Mouse (Mus musculus) limb, embryonic 14.5 days (tissue): ENCODE measurements around the gene Dtnb. TPM values are rescaled to one million over a fixed set of nuclear protein-coding genes. Genes with fewer than 3 reads are reported as not detected.

ENCODE experiments used
- ATAC-seq: fragments of 200-750 bp; cut with Nextera tagmentation; 2 replicates; pipeline ENCODE4 v1.8.0; 2017; ENCODE audit warnings: low read depth, moderate number of reproducible peaks, moderate TSS enrichment; ENCODE audit not compliant: low FRiP score
- DNase-seq: peaks from one replicate; pipeline ENCODE4 v3.0.0-alpha.2; 2015; ENCODE audit warnings: low spot score
- H3K27ac ChIP-seq: fragments of 300-500 bp; sonication (generic); replicated peaks from 2 replicates; pipeline ENCODE4 v1.5.1; 2014; ENCODE audit warnings: low read depth, mild to moderate bottlenecking, low read length, moderate library complexity, mixed read lengths
- H3K27me3 ChIP-seq: fragments of 300-500 bp; sonication (generic); 2 replicates; pipeline ENCODE4 v1.6.1; 2014; ENCODE audit warnings: low read length, mixed read lengths; ENCODE audit not compliant: control insufficient read depth, insufficient read depth
- H3K36me3 ChIP-seq: fragments of 300-500 bp; sonication (generic); 2 replicates; pipeline ENCODE4 v1.6.1; 2014; ENCODE audit warnings: mild to moderate bottlenecking, low read length, moderate library complexity, mixed read lengths; ENCODE audit not compliant: control insufficient read depth, insufficient read depth
- H3K4me1 ChIP-seq: fragments of 300-500 bp; sonication (generic); 2 replicates; pipeline ENCODE4 v1.6.1; 2014; ENCODE audit warnings: antibody characterized with exemption, low read length, mixed read lengths; ENCODE audit not compliant: control insufficient read depth, insufficient read depth
- H3K4me2 ChIP-seq: fragments of 300-500 bp; sonication (generic); replicated peaks from 2 replicates; pipeline ENCODE4 v1.6.1; 2014; ENCODE audit warnings: low read depth, mild to moderate bottlenecking, low read length, moderate library complexity; ENCODE audit not compliant: severe bottlenecking
- H3K4me3 ChIP-seq: fragments of 300-500 bp; sonication (generic); replicated peaks from 2 replicates; pipeline ENCODE4 v1.5.1; 2014; ENCODE audit warnings: low read length
- H3K9ac ChIP-seq: fragments of 300-500 bp; sonication (generic); 2 replicates; pipeline ENCODE4 v1.6.1; 2014; ENCODE audit warnings: mild to moderate bottlenecking, low read depth, low read length, moderate library complexity; ENCODE audit not compliant: severe bottlenecking
- H3K9me3 ChIP-seq: fragments of 300-500 bp; sonication (generic); 2 replicates; pipeline ENCODE4 v1.6.1; 2016; ENCODE audit warnings: low read length; ENCODE audit not compliant: control insufficient read depth
- POLR2A ChIP-seq: fragments of 200-500 bp; IDR thresholded peaks from 2 replicates; pipeline ENCODE4 v1.8.0; 2012; ENCODE audit warnings: inconsistent platforms, mild to moderate bottlenecking, moderate library complexity, borderline replicate concordance; ENCODE audit not compliant: insufficient read depth, insufficient read length; ENCODE audit errors: extremely low read depth
- WGBS: fragments of 180-500 bp; shearing (Covaris S2); extraction: QIAGEN DNeasy Blood & Tissue Kit; methylation state at CpG from one replicate; pipeline ENCODE4 v1.1.7; 2014; 5-methylcytosine and 5-hydroxymethylcytosine counted together
- polyA plus RNA-seq, 2 experiments: library from polyadenylated mRNA; depleted of rRNA in 1 of 2; stranded (reverse) in 1 of 2; unstranded in 1 of 2; fragments of >200 nt; fragmentation: Nextera tagmentation in 1 of 2; extraction: Ambion mirVana in 1 of 2; gene quantifications; 2 replicates each; pipeline versions ENCODE4 v1.2.1 to v1.2.3; 2012 to 2014

Dtnb gene
- polyA plus RNA-seq, 2 experiments, result 32.3 to 46.5 TPM

DNA sequence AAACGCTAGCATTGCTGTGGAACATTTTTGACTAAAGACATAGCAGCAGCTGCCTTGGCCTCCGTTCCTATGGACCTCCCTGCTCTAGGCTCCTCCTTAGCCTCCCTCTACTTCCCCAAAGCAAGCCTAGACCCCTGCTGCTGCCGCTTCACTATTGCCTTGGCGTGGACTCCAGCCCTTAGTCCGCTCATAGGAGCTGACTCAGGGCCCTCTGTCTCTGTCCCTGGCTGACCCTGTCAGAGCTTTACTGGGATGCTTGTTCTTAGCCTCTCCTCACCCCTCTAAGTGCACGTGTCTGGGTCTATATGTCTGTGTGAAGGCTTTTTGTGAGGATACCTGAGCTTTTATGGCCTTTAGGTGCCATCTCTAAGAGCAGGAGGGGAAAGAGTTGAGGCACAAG, 206.1 kb downstream of the Dtnb start:
- no peaks in the 10 kb centered on the region for H3K9me3 ChIP-seq
- 84% methylated on average over 6 of the region's 6 CpGs for WGBS

GRCm38 (mm10) chr12:3779639-3780038, 207.5 kb downstream of the Dtnb start:
- ATAC-seq (no peak), DNase-seq (no peak)
- H3K27ac ChIP-seq, result no peak overlapping the region

More for the DNA sequence above, 206.1 kb downstream of the Dtnb start:
- no peaks in the 10 kb centered on the region for H3K27me3 ChIP-seq
- peaks cover 25% of the 10 kb centered on the region for H3K4me1 ChIP-seq
- TF ChIP-seq POLR2A, result no peak
- no peak overlapping the region for H3K4me2 ChIP-seq
- DNase-seq (no peak), ATAC-seq (no peak)
- no peak overlapping the region for H3K4me3 ChIP-seq
- no peak overlapping the region for H3K27ac ChIP-seq
- H3K9ac ChIP-seq, result no peak overlapping the region
- peaks cover 11% of the 10 kb centered on the region for H3K36me3 ChIP-seq

GRCm38 (mm10) chr12:3780405-3780891, 208.3 kb downstream of the Dtnb start:
- peak overlapping the region; percentile 21; the same call in 1 of the 2 replicates for H3K9ac ChIP-seq
- no peaks in the 10 kb centered on the region for H3K27me3 ChIP-seq
- H3K27ac ChIP-seq, result peak overlapping the region; percentile 83
- 0 out of 2 replicates have a peak overlapping the region, but pooled peaks have one; percentile 20 for H3K4me2 ChIP-seq
- no peaks in the 10 kb centered on the region; the same call in 1 of the 2 replicates for H3K36me3 ChIP-seq
- ATAC-seq (no peak; the same call in none of the 2 replicates), DNase-seq (peak; percentile 34)
- TF ChIP-seq POLR2A, result no peak
- no peaks in the 10 kb centered on the region for H3K9me3 ChIP-seq
- H3K4me3 ChIP-seq, result no peak overlapping the region
- 15% methylated on average over 8 of the region's 8 CpGs for WGBS
- H3K4me1 ChIP-seq, result peaks cover 31% of the 10 kb centered on the region

More at GRCm38 (mm10) chr12:3779639-3780038, 207.5 kb downstream of the Dtnb start:
- Histone ChIP-seq H3K9ac (no peak overlapping the region), H3K36me3 (peaks cover 1% of the 10 kb centered on the region; the same call in 1 of the 2 replicates), H3K4me2 (no peak overlapping the region), H3K4me3 (no peak overlapping the region), H3K4me1 (peaks cover 31% of the 10 kb centered on the region), H3K27me3 (no peaks in the 10 kb centered on the region), H3K9me3 (no peaks in the 10 kb centered on the region)
- WGBS, result 69% methylated on average over 2 of the region's 2 CpGs
- no peak for TF ChIP-seq POLR2A

- Histone ChIP-seq H3K4me2 (0 out of 2 replicates have a peak overlapping the region, but pooled peaks have one; percentile 20), H3K4me3 (no peak overlapping the region), H3K9me3 (no peaks in the 10 kb centered on the region), H3K27me3 (no peaks in the 10 kb centered on the region), H3K36me3 (no peaks in the 10 kb centered on the region), H3K9ac (peak overlapping the region; percentile 17; the same call in 1 of the 2 replicates), H3K27ac (peak overlapping the region; percentile 83), H3K4me1 (peaks cover 31% of the 10 kb centered on the region)
- ATAC-seq (peak; percentile 81), DNase-seq (peak; percentile 73)
- WGBS, result 23% methylated on average over 7 of the region's 7 CpGs
- TF ChIP-seq POLR2A, result no peak
These were observed 208.8 kb downstream of the Dtnb start for GRCm38 (mm10) chr12:3780931-3781471.

- no peak overlapping the region for H3K9ac ChIP-seq
- H3K27me3 ChIP-seq, result no peaks in the 10 kb centered on the region
- H3K27ac ChIP-seq, result peak overlapping the region; percentile 83
- H3K4me3 ChIP-seq, result no peak overlapping the region
- H3K4me2 ChIP-seq, result 0 out of 2 replicates have a peak overlapping the region, but pooled peaks have one; percentile 20
- 5% methylated on average over 8 of the region's 8 CpGs for WGBS
- TF ChIP-seq POLR2A, result no peak
- H3K9me3 ChIP-seq, result no peaks in the 10 kb centered on the region
- H3K4me1 ChIP-seq, result peaks cover 31% of the 10 kb centered on the region
- no peaks in the 10 kb centered on the region for H3K36me3 ChIP-seq
- ATAC-seq, result peak; percentile 81
- peak; percentile 90 for DNase-seq
These were observed 209.3 kb downstream of the Dtnb start for GRCm38 (mm10) chr12:3781482-3781881.
